Mouse (Mus musculus): ENCODE data around the gene Pbsn. TPM values are rescaled to one million over a fixed set of nuclear protein-coding genes. Genes with fewer than 3 reads are reported as not detected.
A peak's percentile ranks its signal among the peaks of the same experiment; 100 is the strongest.
"Not testable (repeated sequence)": the region's sequence is repeated elsewhere in the genome, so short reads cannot be mapped to it uniquely, and the experiment has no call there.

Gene Pbsn
- not detected in 2 replicates for polyA plus RNA-seq (2016; fragmentation: Nextera tagmentation; extraction: Ambion mirVana)

GRCm38 (mm10) chrX:77853523-77853922, at the start of gene Pbsn:
Gene Pbsn (minus strand): TSS chrX:77853623.
- H3K4me1 ChIP-seq, result no peaks in the 10 kb centered on the region
- H3K4me3 ChIP-seq (replicated peaks), result no peak within 1 kb of the TSS
- 87% methylated on average over 1 of the region's 1 CpGs for WGBS
- ATAC-seq (ENCODE audit: low FRiP score), result no peak
- H3K9me3 ChIP-seq, result no peaks in the 10 kb centered on the region
- H3K4me2 ChIP-seq, result no peak within 1 kb of the TSS
- H3K36me3 ChIP-seq (replicated peaks), result no peaks in the 10 kb centered on the region
- H3K27me3 ChIP-seq, result no peaks in the 10 kb centered on the region
- H3K27ac ChIP-seq, result no peak within 1 kb of the TSS
- no peak within 1 kb of the TSS for H3K9ac ChIP-seq

- not testable (repeated sequence) for H3K4me1 ChIP-seq; H3K36me3 ChIP-seq (replicated peaks); H3K4me2 ChIP-seq; H3K9me3 ChIP-seq; H3K27me3 ChIP-seq; H3K27ac ChIP-seq; ATAC-seq (ENCODE audit: low FRiP score); H3K4me3 ChIP-seq (replicated peaks); H3K9ac ChIP-seq
- 57% methylated on average over 2 of the region's 4 CpGs for WGBS
Measured at GRCm38 (mm10) chrX:77880033-77880432, 26.6 kb upstream of the Pbsn start.

- 95% methylated on average over 2 of the region's 2 CpGs for WGBS
- H3K4me2 ChIP-seq; H3K27me3 ChIP-seq; H3K4me3 ChIP-seq (replicated peaks); ATAC-seq (ENCODE audit: low FRiP score); H3K9ac ChIP-seq; H3K36me3 ChIP-seq (replicated peaks); H3K27ac ChIP-seq; H3K9me3 ChIP-seq; H3K4me1 ChIP-seq: not testable (repeated sequence)
Measured at GRCm38 (mm10) chrX:77864458-77864857, 11.0 kb upstream of the Pbsn start, which contains the start of gene Gm14744. Gene Gm14744 (plus strand): TSS chrX:77864758.

GRCm38 (mm10) chrX:77812031-77812430, 41.4 kb downstream of the Pbsn start:
- Histone ChIP-seq H3K27me3 (no peaks in the 10 kb centered on the region), H3K9me3 (no peaks in the 10 kb centered on the region), H3K4me2 (no peak overlapping the region), H3K4me3 (replicated peaks) (no peak overlapping the region), H3K36me3 (replicated peaks) (no peaks in the 10 kb centered on the region), H3K4me1 (no peaks in the 10 kb centered on the region), H3K27ac (no peak overlapping the region), H3K9ac (no peak overlapping the region)
- ATAC-seq (ENCODE audit: low FRiP score), result no peak
- 63% methylated on average over 6 of the region's 6 CpGs for WGBS

GRCm38 (mm10) chrX:77810608-77811206, 42.7 kb downstream of the Pbsn start:
- no peaks in the 10 kb centered on the region for H3K9me3 ChIP-seq
- H3K4me3 ChIP-seq (replicated peaks), result peak overlapping the region; percentile 38
- peak overlapping the region; percentile 40 for H3K4me2 ChIP-seq
- H3K27ac ChIP-seq, result 0 out of 2 replicates have a peak overlapping the region, but pooled peaks have one; percentile 25
- no peak overlapping the region for H3K9ac ChIP-seq
- no peaks in the 10 kb centered on the region for H3K4me1 ChIP-seq
- H3K36me3 ChIP-seq (replicated peaks), result no peaks in the 10 kb centered on the region
- no peaks in the 10 kb centered on the region for H3K27me3 ChIP-seq
- peak; percentile 90 for ATAC-seq (ENCODE audit: low FRiP score)
- WGBS, result 17% methylated on average over 17 of the region's 17 CpGs

- Histone ChIP-seq H3K27me3 (no peaks in the 10 kb centered on the region), H3K36me3 (replicated peaks) (no peaks in the 10 kb centered on the region), H3K9ac (no peak overlapping the region), H3K4me3 (replicated peaks) (no peak overlapping the region), H3K27ac (no peak overlapping the region), H3K4me2 (no peak overlapping the region), H3K9me3 (no peaks in the 10 kb centered on the region), H3K4me1 (no peaks in the 10 kb centered on the region)
- no peak for ATAC-seq (ENCODE audit: low FRiP score)
- WGBS, result 28% methylated on average over 2 of the region's 2 CpGs
Measured at GRCm38 (mm10) chrX:77808602-77809001, 44.8 kb downstream of the Pbsn start.

GRCm38 (mm10) chrX:77802293-77802692, 51.1 kb downstream of the Pbsn start:
- ATAC-seq (ENCODE audit: low FRiP score), result no peak
- WGBS, result 85% methylated on average over 2 of the region's 2 CpGs
- H3K4me3 ChIP-seq (replicated peaks), result no peak overlapping the region
- no peaks in the 10 kb centered on the region for H3K27me3 ChIP-seq
- no peak overlapping the region for H3K27ac ChIP-seq
- no peak overlapping the region for H3K9ac ChIP-seq
- H3K4me2 ChIP-seq, result no peak overlapping the region
- no peaks in the 10 kb centered on the region for H3K36me3 ChIP-seq (replicated peaks)
- H3K9me3 ChIP-seq, result no peaks in the 10 kb centered on the region
- no peaks in the 10 kb centered on the region for H3K4me1 ChIP-seq

- no peak overlapping the region for H3K9ac ChIP-seq
- no peak for ATAC-seq (ENCODE audit: low FRiP score)
- H3K27ac ChIP-seq, result no peak overlapping the region
- H3K4me1 ChIP-seq, result no peaks in the 10 kb centered on the region
- no peaks in the 10 kb centered on the region for H3K9me3 ChIP-seq
- no peak overlapping the region for H3K4me2 ChIP-seq
- no peaks in the 10 kb centered on the region for H3K27me3 ChIP-seq
- no peaks in the 10 kb centered on the region for H3K36me3 ChIP-seq (replicated peaks)
- 59% methylated on average over 1 of the region's 1 CpGs for WGBS
- H3K4me3 ChIP-seq (replicated peaks), result no peak overlapping the region
Measured at GRCm38 (mm10) chrX:77801543-77801942, 51.9 kb downstream of the Pbsn start.

- WGBS, result 83% methylated on average over 3 of the region's 3 CpGs
- no peak overlapping the region for H3K4me2 ChIP-seq
- H3K9me3 ChIP-seq, result no peaks in the 10 kb centered on the region
- H3K9ac ChIP-seq, result no peak overlapping the region
- H3K4me3 ChIP-seq (replicated peaks), result no peak overlapping the region
- no peaks in the 10 kb centered on the region for H3K36me3 ChIP-seq (replicated peaks)
- H3K4me1 ChIP-seq, result no peaks in the 10 kb centered on the region
- H3K27ac ChIP-seq, result no peak overlapping the region
- no peak for ATAC-seq (ENCODE audit: low FRiP score)
- no peaks in the 10 kb centered on the region for H3K27me3 ChIP-seq
Measured at GRCm38 (mm10) chrX:77799554-77799953, 53.9 kb downstream of the Pbsn start.

GRCm38 (mm10) chrX:77797801-77798200, 55.6 kb downstream of the Pbsn start:
- Histone ChIP-seq H3K27ac (no peak overlapping the region), H3K36me3 (replicated peaks) (no peaks in the 10 kb centered on the region), H3K4me1 (0 out of 2 replicates have a peak, but pooled peaks cover 2% of the 10 kb centered on the region), H3K4me3 (replicated peaks) (no peak overlapping the region), H3K4me2 (no peak overlapping the region), H3K9ac (no peak overlapping the region), H3K9me3 (no peaks in the 10 kb centered on the region), H3K27me3 (no peaks in the 10 kb centered on the region)
- ATAC-seq (ENCODE audit: low FRiP score), result no peak

- Histone ChIP-seq H3K9ac (no peak overlapping the region), H3K4me2 (no peak overlapping the region), H3K27ac (no peak overlapping the region), H3K4me1 (0 out of 2 replicates have a peak, but pooled peaks cover 2% of the 10 kb centered on the region), H3K4me3 (replicated peaks) (no peak overlapping the region), H3K27me3 (no peaks in the 10 kb centered on the region), H3K36me3 (replicated peaks) (no peaks in the 10 kb centered on the region), H3K9me3 (no peaks in the 10 kb centered on the region)
- no peak for ATAC-seq (ENCODE audit: low FRiP score)
- 69% methylated on average over 1 of the region's 1 CpGs for WGBS
Measured at GRCm38 (mm10) chrX:77796916-77797315, 56.5 kb downstream of the Pbsn start.

- H3K27me3 ChIP-seq, result no peaks in the 10 kb centered on the region
- no peaks in the 10 kb centered on the region for H3K36me3 ChIP-seq (replicated peaks)
- 0 out of 2 replicates have a peak, but pooled peaks cover 2% of the 10 kb centered on the region for H3K4me1 ChIP-seq
- H3K27ac ChIP-seq, result peak within 1 kb of the TSS; percentile 68
- H3K9me3 ChIP-seq, result no peaks in the 10 kb centered on the region
- H3K4me2 ChIP-seq, result peak within 1 kb of the TSS; percentile 62
- 29% methylated on average over 17 of the region's 19 CpGs for WGBS
- H3K9ac ChIP-seq, result peak within 1 kb of the TSS; percentile 57
- ATAC-seq (ENCODE audit: low FRiP score), result peak; percentile 86
- peak within 1 kb of the TSS; percentile 57 for H3K4me3 ChIP-seq (replicated peaks)
Measured at GRCm38 (mm10) chrX:77796238-77796835, 57.1 kb downstream of the Pbsn start, which contains the start of gene Prkx. Gene Prkx (minus strand): TSS chrX:77796278.

GRCm38 (mm10) chrX:77795858-77796174, 57.6 kb downstream of the Pbsn start:
- Histone ChIP-seq H3K27me3 (no peaks in the 10 kb centered on the region), H3K36me3 (replicated peaks) (no peaks in the 10 kb centered on the region), H3K9ac (peak overlapping the region; percentile 57), H3K4me2 (peak overlapping the region; percentile 62), H3K4me1 (0 out of 2 replicates have a peak, but pooled peaks cover 2% of the 10 kb centered on the region), H3K9me3 (no peaks in the 10 kb centered on the region), H3K27ac (peak overlapping the region; percentile 68), H3K4me3 (replicated peaks) (peak overlapping the region; percentile 57)
- 23% methylated on average over 30 of the region's 30 CpGs for WGBS
- ATAC-seq (ENCODE audit: low FRiP score), result peak; percentile 98
